Mouse (Mus musculus) megakaryocyte, embryonic 14.5 days (primary cell): Measurements from ENCODE around the gene Ccdc155. TPM values are rescaled to one million over a fixed set of nuclear protein-coding genes. Genes with fewer than 3 reads are reported as not detected.
"Not testable (repeated sequence)": the region's sequence is repeated elsewhere in the genome, so short reads cannot be mapped to it uniquely, and the experiment has no call there.

Experiments
- H3K27me3 ChIP-seq: replicated peaks from 2 replicates; pipeline ENCODE3; 2012; ENCODE audit warnings: inconsistent platforms
- H3K36me3 ChIP-seq: replicated peaks from 2 replicates; pipeline ENCODE3; 2012; ENCODE audit warnings: low read length, inconsistent platforms, mixed read lengths
- H3K4me1 ChIP-seq: 2 replicates; pipeline ENCODE4 v1.6.1; 2012; ENCODE audit warnings: inconsistent platforms
- H3K4me3 ChIP-seq: replicated peaks from 2 replicates; pipeline ENCODE3; 2012; ENCODE audit warnings: moderate library complexity, mild to moderate bottlenecking, inconsistent platforms
- H3K9me3 ChIP-seq: 2 replicates; pipeline ENCODE4 v1.6.1; 2012; ENCODE audit warnings: inconsistent platforms
- FLI1 ChIP-seq: IDR thresholded peaks from 2 replicates; pipeline ENCODE4 v1.6.1; 2012; ENCODE audit warnings: low read length, inconsistent platforms, mixed read lengths
- GATA1 ChIP-seq: IDR thresholded peaks from 3 replicates; pipeline ENCODE4 v1.6.1; 2012; ENCODE audit warnings: mixed read lengths, low read length, inconsistent platforms, borderline replicate concordance
- polyA plus RNA-seq: library from polyadenylated mRNA; stranded (reverse); fragments of >175 nt; gene quantifications from 2 replicates; pipeline ENCODE4 v1.2.3, GENCODE M21; 2012; ENCODE audit warnings: low replicate concordance; ENCODE audit not compliant: insufficient read depth

Ccdc155 gene
- polyA plus RNA-seq, 1 experiment, result not detected

DNA sequence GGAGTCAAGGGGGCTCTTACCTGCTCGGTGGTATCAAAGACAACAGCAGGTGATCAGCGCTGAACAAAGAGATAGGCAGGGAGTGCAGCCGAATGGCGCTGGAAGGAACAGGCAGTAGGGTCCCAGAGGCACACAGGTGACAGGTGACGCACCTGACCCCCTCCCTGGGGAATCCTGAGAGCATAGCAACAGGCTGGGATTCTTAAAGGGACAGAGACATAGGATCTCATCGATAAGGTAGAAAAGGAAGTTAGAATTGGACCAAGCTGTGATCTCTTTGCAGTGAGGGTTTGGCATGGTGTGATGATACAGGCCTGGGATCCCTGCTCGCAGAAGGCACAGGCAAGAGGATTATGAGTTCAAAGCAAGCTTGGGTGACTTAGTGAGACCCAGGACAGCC lies 25.2 kb downstream of the Ccdc155 start, which contains the start of gene Gfy:
Gene Gfy, minus strand, starts transcription at position 101 of the 400 bp plus-strand sequence.
- H3K27me3 ChIP-seq, result peaks cover 99% of the 10 kb centered on the region
- peaks cover 56% of the 10 kb centered on the region for H3K4me1 ChIP-seq
- no peaks in the 10 kb centered on the region for H3K9me3 ChIP-seq
- H3K36me3 ChIP-seq, result no peaks in the 10 kb centered on the region
- no peak within 1 kb of the TSS for H3K4me3 ChIP-seq
- TF ChIP-seq FLI1 (no peak), GATA1 (no peak)

- H3K4me1 ChIP-seq, result peaks cover 51% of the 10 kb centered on the region
- H3K4me3 ChIP-seq, result no peak overlapping the region
- no peaks in the 10 kb centered on the region for H3K36me3 ChIP-seq
- TF ChIP-seq GATA1 (no peak), FLI1 (no peak)
- peaks cover 95% of the 10 kb centered on the region for H3K27me3 ChIP-seq
- no peaks in the 10 kb centered on the region for H3K9me3 ChIP-seq
Observed at GRCm38 (mm10) chr7:45178550-45178949, 26.1 kb downstream of the Ccdc155 start.

DNA sequence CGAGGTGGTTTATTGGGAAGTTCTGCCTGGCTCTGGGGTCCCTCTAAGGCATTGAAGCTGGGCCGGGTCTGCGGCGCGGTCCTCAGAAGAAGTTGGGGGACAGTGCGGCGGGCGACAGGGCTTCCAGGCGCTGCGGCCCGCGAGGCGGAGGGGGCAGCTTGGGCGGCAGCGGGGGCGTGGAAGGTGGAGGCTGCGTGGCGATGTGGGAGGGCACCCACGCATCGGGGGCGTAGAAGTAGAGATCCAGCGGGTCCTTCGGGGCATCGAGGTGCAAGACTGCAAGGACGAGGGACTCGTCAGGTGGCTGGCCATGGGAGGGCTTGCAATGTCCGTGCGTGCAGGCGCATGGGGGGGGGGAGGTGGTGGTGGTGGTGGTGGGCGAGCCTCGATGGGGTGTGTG lies 28.3 kb downstream of the Ccdc155 start:
- Histone ChIP-seq H3K4me1 (peaks cover 32% of the 10 kb centered on the region), H3K4me3 (no peak overlapping the region), H3K9me3 (peaks cover 17% of the 10 kb centered on the region), H3K27me3 (peaks cover 92% of the 10 kb centered on the region), H3K36me3 (no peaks in the 10 kb centered on the region)
- no peak for TF ChIP-seq GATA1
- no peak for TF ChIP-seq FLI1

- TF ChIP-seq FLI1 (no peak), GATA1 (no peak)
- H3K36me3 ChIP-seq, result no peaks in the 10 kb centered on the region
- peaks cover 92% of the 10 kb centered on the region for H3K27me3 ChIP-seq
- peaks cover 19% of the 10 kb centered on the region for H3K9me3 ChIP-seq
- peaks cover 28% of the 10 kb centered on the region for H3K4me1 ChIP-seq
- no peak overlapping the region for H3K4me3 ChIP-seq
Observed at GRCm38 (mm10) chr7:45175929-45176328, 28.8 kb downstream of the Ccdc155 start.

DNA sequence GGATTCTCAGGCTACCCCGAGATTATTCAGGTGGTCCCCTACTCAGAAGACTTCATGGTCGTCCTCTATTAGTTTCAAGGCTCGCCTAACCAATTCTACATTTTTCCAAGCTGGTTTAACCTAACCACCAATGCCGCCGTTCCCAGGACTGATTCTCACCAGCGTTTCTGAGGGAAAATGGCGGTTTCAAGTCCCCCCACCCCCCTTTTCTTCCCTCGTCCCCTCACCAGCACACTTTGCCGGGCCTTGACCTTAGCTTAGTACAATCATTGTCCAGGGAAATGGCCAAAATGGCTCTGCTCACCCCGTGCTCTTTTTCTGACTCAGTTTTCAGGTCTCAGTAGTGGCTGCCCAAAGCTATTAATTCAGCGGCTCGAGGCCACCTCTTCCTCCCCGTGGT lies 29.3 kb downstream of the Ccdc155 start:
- Histone ChIP-seq H3K4me3 (no peak overlapping the region), H3K36me3 (no peaks in the 10 kb centered on the region), H3K9me3 (peaks cover 24% of the 10 kb centered on the region), H3K4me1 (peaks cover 28% of the 10 kb centered on the region), H3K27me3 (peaks cover 92% of the 10 kb centered on the region)
- TF ChIP-seq FLI1 (no peak), GATA1 (no peak)

GRCm38 (mm10) chr7:45174567-45175280 lies 30.0 kb downstream of the Ccdc155 start:
- no peaks in the 10 kb centered on the region for H3K36me3 ChIP-seq
- TF ChIP-seq FLI1, result no peak
- TF ChIP-seq GATA1, result no peak
- H3K4me1 ChIP-seq, result peaks cover 28% of the 10 kb centered on the region
- H3K4me3 ChIP-seq, result peak overlapping the region; percentile 68
- peaks cover 31% of the 10 kb centered on the region for H3K9me3 ChIP-seq
- peaks cover 92% of the 10 kb centered on the region for H3K27me3 ChIP-seq

DNA sequence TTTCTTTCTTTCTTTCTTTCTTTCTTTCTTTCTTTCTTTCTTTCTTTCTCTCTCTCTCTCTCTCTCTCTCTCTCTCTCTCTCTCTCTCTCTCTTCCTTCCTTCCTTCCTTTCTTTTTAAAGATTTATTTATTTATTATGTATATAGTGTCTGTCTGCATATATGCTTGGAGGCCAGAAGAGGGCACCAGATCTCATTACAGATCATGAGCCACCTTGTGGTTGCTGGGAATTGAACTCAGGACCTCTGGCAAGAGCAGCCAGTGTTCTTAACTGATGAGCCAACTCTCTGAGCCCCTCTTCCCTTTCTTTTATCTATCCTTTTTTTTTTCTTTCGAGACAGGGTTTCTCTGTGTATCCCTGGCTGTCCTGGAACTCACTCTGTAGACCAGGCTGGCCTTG lies 30.9 kb downstream of the Ccdc155 start:
- Histone ChIP-seq H3K27me3 (peaks cover 92% of the 10 kb centered on the region), H3K9me3 (peaks cover 41% of the 10 kb centered on the region), H3K4me1 (peaks cover 30% of the 10 kb centered on the region)
- H3K4me3 ChIP-seq, H3K36me3 ChIP-seq: not testable (repeated sequence)

DNA sequence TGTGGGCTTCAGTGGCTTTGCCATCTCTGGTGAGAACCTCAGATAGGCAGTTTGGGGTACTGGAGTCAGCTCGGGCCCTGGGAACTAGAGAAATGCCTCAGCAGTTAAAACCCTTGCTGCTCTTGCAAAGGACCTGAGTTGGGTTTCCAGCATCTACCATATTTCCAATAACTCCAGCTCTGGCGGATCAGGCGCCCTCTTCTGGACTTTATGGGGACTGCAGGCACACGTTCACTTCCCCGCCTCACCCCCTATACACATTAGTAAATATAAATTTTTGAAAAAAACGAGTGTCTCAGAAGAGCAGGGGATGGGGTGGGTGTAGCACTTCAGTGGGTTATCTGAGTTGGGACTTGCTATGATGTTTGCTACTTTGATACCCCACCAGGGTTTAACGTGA lies 31.7 kb downstream of the Ccdc155 start:
- peaks cover 4% of the 10 kb centered on the region for H3K36me3 ChIP-seq
- TF ChIP-seq GATA1 (no peak), FLI1 (no peak)
- peaks cover 92% of the 10 kb centered on the region for H3K27me3 ChIP-seq
- peaks cover 48% of the 10 kb centered on the region for H3K9me3 ChIP-seq
- H3K4me3 ChIP-seq, result peak overlapping the region; percentile 14
- peaks cover 36% of the 10 kb centered on the region for H3K4me1 ChIP-seq

DNA sequence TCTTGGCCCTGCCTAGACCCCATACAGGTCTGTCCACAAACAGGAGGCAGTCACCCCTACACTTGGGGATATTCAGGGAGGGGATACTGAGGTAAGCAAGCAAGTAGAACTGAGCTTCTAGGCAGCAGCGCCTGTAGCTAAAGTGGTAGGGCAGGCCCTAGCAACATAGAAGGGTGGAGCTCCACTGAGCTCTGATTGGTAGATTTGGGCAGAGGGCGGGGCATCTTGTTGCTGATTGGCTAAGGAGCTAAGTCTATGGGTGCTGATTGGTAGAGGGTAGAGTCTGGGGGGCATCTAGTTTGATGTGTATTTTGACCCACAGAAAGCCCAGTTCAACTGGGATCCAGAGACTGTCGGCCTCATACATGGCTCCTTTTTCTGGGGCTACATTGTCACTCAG lies 35.2 kb downstream of the Ccdc155 start:
- peaks cover 91% of the 10 kb centered on the region for H3K27me3 ChIP-seq
- TF ChIP-seq FLI1 (no peak), GATA1 (no peak)
- no peak overlapping the region for H3K4me3 ChIP-seq
- peaks cover 55% of the 10 kb centered on the region for H3K9me3 ChIP-seq
- peaks cover 4% of the 10 kb centered on the region for H3K36me3 ChIP-seq
- peaks cover 24% of the 10 kb centered on the region for H3K4me1 ChIP-seq

DNA sequence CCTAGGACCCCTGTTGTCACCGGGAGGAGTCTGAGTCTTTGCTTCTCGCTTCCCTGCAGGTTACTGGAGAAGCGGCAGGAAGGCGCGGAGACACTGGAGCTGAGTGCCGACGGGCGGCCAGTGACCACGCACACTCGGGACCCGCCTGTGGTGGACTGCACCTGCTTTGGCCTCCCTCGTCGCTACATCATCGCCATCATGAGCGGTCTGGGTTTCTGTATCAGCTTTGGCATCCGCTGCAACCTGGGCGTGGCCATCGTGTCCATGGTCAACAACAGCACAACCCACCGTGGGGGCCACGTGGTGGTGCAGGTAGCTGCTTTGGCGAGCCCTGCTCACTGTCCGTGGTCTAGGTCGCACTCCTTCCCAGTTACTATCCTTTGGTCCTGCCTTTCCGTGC lies 36.0 kb downstream of the Ccdc155 start:
- peaks cover 55% of the 10 kb centered on the region for H3K9me3 ChIP-seq
- H3K4me3 ChIP-seq, result peak overlapping the region; percentile 62
- peaks cover 4% of the 10 kb centered on the region for H3K36me3 ChIP-seq
- no peak for TF ChIP-seq FLI1
- TF ChIP-seq GATA1, result no peak
- peaks cover 95% of the 10 kb centered on the region for H3K27me3 ChIP-seq
- H3K4me1 ChIP-seq, result peaks cover 28% of the 10 kb centered on the region
